Mouse (Mus musculus): ENCODE measurements around the gene Cbfa2t3. TPM values are rescaled to one million over a fixed set of nuclear protein-coding genes. Genes with fewer than 3 reads are reported as not detected.

The Cbfa2t3 gene
- polyA plus RNA-seq, 1 experiment, result 58.8 TPM

DNA sequence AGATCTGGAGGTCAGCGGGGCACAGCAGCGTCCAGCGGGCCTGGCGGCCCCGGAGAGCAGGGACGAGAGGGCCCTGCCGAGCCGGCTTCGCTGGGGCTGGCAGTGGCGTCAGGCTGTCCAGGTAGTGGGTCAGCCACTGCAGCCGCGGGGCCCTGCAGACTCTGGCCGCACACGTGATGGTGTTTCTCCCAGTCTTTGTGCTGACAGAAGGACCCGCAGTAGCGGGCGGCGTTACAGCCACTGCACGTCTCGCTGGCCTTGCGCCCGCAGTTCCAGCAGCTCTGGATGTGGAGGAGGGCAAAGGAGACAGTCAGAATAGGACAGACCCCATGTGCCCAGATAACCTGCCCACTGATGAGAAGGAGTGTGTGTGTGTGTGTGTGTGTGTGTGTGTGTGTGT, 68.2 kb downstream of the Cbfa2t3 start:
- Histone ChIP-seq H3K27ac (ENCODE audit: control insufficient read depth, insufficient read depth, low read depth, low read length, poor library complexity) (no peak overlapping the region; the same call in 1 of the 2 replicates), H3K4me3 (replicated peaks; ENCODE audit: control insufficient read depth, low read depth, low read length) (no peak overlapping the region), H3K4me1 (ENCODE audit: control insufficient read depth, insufficient read depth, low read length) (no peaks in the 10 kb centered on the region)
- no peak for TF ChIP-seq POLR2A (IDR thresholded peaks at IDR 0.05; ENCODE audit: borderline replicate concordance, control insufficient read depth, low read depth, low read length)
- no peak for TF ChIP-seq CTCF (IDR thresholded peaks at IDR 0.05; ENCODE audit: control insufficient read depth, insufficient read depth, low read length)
- WGBS, result 95% methylated on average over 22 of the region's 22 CpGs

GRCm38 (mm10) chr8:122629388-122629787, 69.5 kb downstream of the Cbfa2t3 start:
- Histone ChIP-seq H3K4me3 (replicated peaks; ENCODE audit: control insufficient read depth, low read depth, low read length) (no peak overlapping the region), H3K4me1 (ENCODE audit: control insufficient read depth, insufficient read depth, low read length) (no peaks in the 10 kb centered on the region), H3K27ac (ENCODE audit: control insufficient read depth, insufficient read depth, low read depth, low read length, poor library complexity) (no peak overlapping the region)
- TF ChIP-seq POLR2A (IDR thresholded peaks at IDR 0.05; ENCODE audit: borderline replicate concordance, control insufficient read depth, low read depth, low read length) (no peak), CTCF (IDR thresholded peaks at IDR 0.05; ENCODE audit: control insufficient read depth, insufficient read depth, low read length) (no peak)
- WGBS, result 83% methylated on average over 10 of the region's 10 CpGs

DNA sequence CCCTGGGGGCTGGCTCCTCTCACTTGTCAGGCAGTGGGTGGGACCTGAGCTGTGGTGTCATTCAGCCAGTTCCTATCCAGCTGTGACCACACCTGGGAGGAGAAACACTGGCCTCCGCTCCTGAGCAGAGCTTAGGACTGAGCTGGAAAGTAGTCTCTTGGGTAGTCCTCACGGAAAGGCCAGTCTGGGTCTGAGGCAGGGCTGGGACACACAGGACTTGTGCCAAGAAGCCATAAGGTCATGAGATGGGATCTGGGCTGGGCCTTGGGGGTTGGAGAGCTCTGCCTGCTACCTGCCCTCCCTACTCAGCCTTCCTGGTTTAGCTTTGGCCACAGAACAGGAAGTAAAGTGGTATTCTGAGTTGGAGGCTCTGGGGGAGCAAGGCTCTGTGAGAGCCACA, 72.0 kb downstream of the Cbfa2t3 start:
- TF ChIP-seq CTCF (IDR thresholded peaks at IDR 0.05; ENCODE audit: control insufficient read depth, insufficient read depth, low read length) (no peak), POLR2A (IDR thresholded peaks at IDR 0.05; ENCODE audit: borderline replicate concordance, control insufficient read depth, low read depth, low read length) (no peak)
- Histone ChIP-seq H3K4me3 (replicated peaks; ENCODE audit: control insufficient read depth, low read depth, low read length) (no peak overlapping the region), H3K27ac (ENCODE audit: control insufficient read depth, insufficient read depth, low read depth, low read length, poor library complexity) (no peak overlapping the region), H3K4me1 (ENCODE audit: control insufficient read depth, insufficient read depth, low read length) (no peaks in the 10 kb centered on the region)
- WGBS, result 49% methylated on average over 2 of the region's 2 CpGs

DNA sequence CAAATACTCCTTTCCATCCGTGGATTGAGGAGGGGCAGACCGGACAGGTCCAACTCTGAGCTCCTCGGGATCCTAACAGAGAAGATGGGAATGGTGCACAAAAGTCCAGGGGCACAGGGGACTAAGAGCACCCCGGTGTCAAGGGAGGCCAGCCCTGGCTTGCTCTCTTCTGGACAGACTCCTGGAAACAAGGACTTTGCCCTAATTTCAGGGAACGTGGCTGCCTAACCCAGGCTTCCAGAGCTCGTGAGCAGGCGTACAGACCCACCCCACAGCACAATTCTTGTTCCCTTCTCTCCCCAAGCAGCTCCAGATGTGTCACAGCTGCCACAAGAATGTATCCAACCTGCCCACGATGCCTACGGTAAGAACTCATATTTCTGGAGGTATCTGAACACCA, 73.1 kb downstream of the Cbfa2t3 start:
- no peak overlapping the region for H3K4me3 ChIP-seq (replicated peaks; ENCODE audit: control insufficient read depth, low read depth, low read length)
- no peaks in the 10 kb centered on the region for H3K4me1 ChIP-seq (ENCODE audit: control insufficient read depth, insufficient read depth, low read length)
- WGBS, result 68% methylated on average over 9 of the region's 9 CpGs
- H3K27ac ChIP-seq (ENCODE audit: control insufficient read depth, insufficient read depth, low read depth, low read length, poor library complexity), result no peak overlapping the region
- no peak for TF ChIP-seq POLR2A (IDR thresholded peaks at IDR 0.05; ENCODE audit: borderline replicate concordance, control insufficient read depth, low read depth, low read length)
- TF ChIP-seq CTCF (IDR thresholded peaks at IDR 0.05; ENCODE audit: control insufficient read depth, insufficient read depth, low read length), result no peak

GRCm38 (mm10) chr8:122624653-122625052, 74.3 kb downstream of the Cbfa2t3 start:
- H3K4me3 ChIP-seq (replicated peaks; ENCODE audit: control insufficient read depth, low read depth, low read length), result no peak overlapping the region
- 66% methylated on average over 5 of the region's 5 CpGs for WGBS
- no peak for TF ChIP-seq POLR2A (IDR thresholded peaks at IDR 0.05; ENCODE audit: borderline replicate concordance, control insufficient read depth, low read depth, low read length)
- 0 out of 2 replicates have a peak, but pooled peaks have one; percentile 17 for TF ChIP-seq CTCF (IDR thresholded peaks at IDR 0.05; ENCODE audit: control insufficient read depth, insufficient read depth, low read length)
- H3K27ac ChIP-seq (ENCODE audit: control insufficient read depth, insufficient read depth, low read depth, low read length, poor library complexity), result no peak overlapping the region
- no peaks in the 10 kb centered on the region for H3K4me1 ChIP-seq (ENCODE audit: control insufficient read depth, insufficient read depth, low read length)

DNA sequence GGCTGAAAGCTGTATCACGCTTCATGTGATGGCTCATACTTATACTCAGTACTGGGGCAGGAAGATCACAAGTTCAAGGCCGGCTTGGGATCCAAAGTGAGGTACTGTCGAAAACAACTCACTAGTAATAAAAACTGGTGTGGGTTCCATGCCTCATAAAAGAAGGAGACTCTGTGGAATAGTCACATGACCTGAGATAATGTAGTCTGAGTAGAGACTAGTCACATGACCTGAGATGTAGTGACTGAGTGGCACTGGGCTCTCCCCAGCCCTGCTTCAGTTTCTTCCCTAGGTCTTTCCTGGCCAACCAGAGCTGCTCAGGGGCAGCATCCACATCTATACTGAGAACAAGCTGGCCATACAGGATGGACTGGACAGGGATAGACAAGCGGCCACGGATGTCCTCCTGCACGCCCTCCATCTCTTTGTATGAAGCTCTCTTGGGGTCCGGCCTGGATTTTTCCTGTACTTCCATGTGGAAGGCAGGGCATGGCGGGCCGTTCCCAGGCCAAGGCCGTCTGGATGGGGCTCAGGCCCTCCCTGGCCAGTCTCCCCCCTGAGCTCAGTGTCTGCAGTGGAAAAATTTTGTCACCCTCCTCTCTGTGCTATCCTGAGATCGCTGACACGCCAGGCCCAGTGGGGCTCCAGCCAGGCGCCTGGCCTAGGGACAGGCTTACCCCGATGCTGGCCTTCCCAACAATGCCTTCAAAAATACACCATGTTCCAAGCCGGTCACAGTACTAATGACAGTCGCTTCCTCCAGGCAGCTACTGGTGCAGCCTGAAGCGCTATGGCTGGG, 74.9 kb downstream of the Cbfa2t3 start:
- H3K4me1 ChIP-seq (ENCODE audit: control insufficient read depth, insufficient read depth, low read length), result no peaks in the 10 kb centered on the region
- 85% methylated on average over 17 of the region's 17 CpGs for WGBS
- TF ChIP-seq POLR2A (IDR thresholded peaks at IDR 0.05; ENCODE audit: borderline replicate concordance, control insufficient read depth, low read depth, low read length) (no peak), CTCF (IDR thresholded peaks at IDR 0.05; ENCODE audit: control insufficient read depth, insufficient read depth, low read length) (no peak)
- H3K4me3 ChIP-seq (replicated peaks; ENCODE audit: control insufficient read depth, low read depth, low read length), result no peak overlapping the region
- no peak overlapping the region for H3K27ac ChIP-seq (ENCODE audit: control insufficient read depth, insufficient read depth, low read depth, low read length, poor library complexity)

GRCm38 (mm10) chr8:122622727-122623126, 76.2 kb downstream of the Cbfa2t3 start, which contains the start of gene Pabpn1l:
Gene Pabpn1l, minus strand, starts transcription at chr8:122622739.
- no peaks in the 10 kb centered on the region; the same call in 1 of the 2 replicates for H3K4me1 ChIP-seq (ENCODE audit: control insufficient read depth, insufficient read depth, low read length)

DNA sequence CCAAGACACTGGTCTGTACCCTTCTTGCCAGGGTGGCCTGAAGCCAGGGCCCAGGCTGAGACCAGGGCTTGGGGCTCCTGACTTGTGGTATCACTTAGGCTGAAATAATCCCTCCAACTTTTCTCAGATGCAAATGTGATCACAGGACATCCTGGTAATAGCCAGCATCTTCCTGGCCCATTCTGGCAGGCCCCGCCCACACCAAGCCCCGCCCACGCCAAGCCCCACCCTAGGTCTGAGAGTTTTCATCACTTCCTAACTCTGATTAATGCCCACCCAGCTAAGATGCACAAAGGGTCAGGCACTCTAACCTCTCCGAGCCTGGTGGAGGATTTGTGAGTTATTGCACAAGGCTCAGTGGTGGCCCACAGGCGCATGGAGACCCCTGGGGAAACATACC, 78.5 kb downstream of the Cbfa2t3 start:
- Histone ChIP-seq H3K4me1 (ENCODE audit: control insufficient read depth, insufficient read depth, low read length) (no peaks in the 10 kb centered on the region; the same call in 1 of the 2 replicates), H3K27ac (ENCODE audit: control insufficient read depth, insufficient read depth, low read depth, low read length, poor library complexity) (no peak overlapping the region), H3K4me3 (replicated peaks; ENCODE audit: control insufficient read depth, low read depth, low read length) (no peak overlapping the region)
- TF ChIP-seq POLR2A (IDR thresholded peaks at IDR 0.05; ENCODE audit: borderline replicate concordance, control insufficient read depth, low read depth, low read length) (no peak), CTCF (IDR thresholded peaks at IDR 0.05; ENCODE audit: control insufficient read depth, insufficient read depth, low read length) (no peak)
- WGBS, result 38% methylated on average over 5 of the region's 5 CpGs

More at GRCm38 (mm10) chr8:122622727-122623126, 76.2 kb downstream of the Cbfa2t3 start, which contains the start of gene Pabpn1l:
- TF ChIP-seq CTCF (IDR thresholded peaks at IDR 0.05; ENCODE audit: control insufficient read depth, insufficient read depth, low read length) (no peak), POLR2A (IDR thresholded peaks at IDR 0.05; ENCODE audit: borderline replicate concordance, control insufficient read depth, low read depth, low read length) (no peak)
- 69% methylated on average over 6 of the region's 6 CpGs for WGBS
- no peak within 1 kb of the TSS for H3K4me3 ChIP-seq (replicated peaks; ENCODE audit: control insufficient read depth, low read depth, low read length)
- no peak within 1 kb of the TSS for H3K27ac ChIP-seq (ENCODE audit: control insufficient read depth, insufficient read depth, low read depth, low read length, poor library complexity)
